Mouse (Mus musculus) embryonic facial prominence, embryonic 12.5 days (tissue): ENCODE results near the gene Foxf2. TPM values are rescaled to one million over a fixed set of nuclear protein-coding genes. Genes with fewer than 3 reads are reported as not detected.
A peak's percentile ranks its signal among the peaks of the same experiment; 100 is the strongest.

Source experiments
- ATAC-seq: fragments of 200-750 bp; cut with Nextera tagmentation; 2 replicates; pipeline ENCODE4 v1.8.0; 2017; ENCODE audit not compliant: insufficient number of reproducible peaks, insufficient read depth, low FRiP score, low TSS enrichment
- H3K27ac ChIP-seq: fragments of 300-500 bp; sonication (generic); 2 replicates; pipeline ENCODE4 v1.5.1; 2016; ENCODE audit warnings: mild to moderate bottlenecking
- H3K27me3 ChIP-seq: fragments of 300-500 bp; sonication (generic); 2 replicates; pipeline ENCODE4 v1.6.1; 2016; ENCODE audit warnings: mild to moderate bottlenecking, moderate library complexity
- H3K36me3 ChIP-seq: fragments of 300-500 bp; sonication (generic); 2 replicates; pipeline ENCODE4 v1.6.1; 2016; ENCODE audit warnings: mild to moderate bottlenecking
- H3K4me1 ChIP-seq: fragments of 300-500 bp; sonication (generic); 2 replicates; pipeline ENCODE4 v1.6.1; 2016
- H3K4me2 ChIP-seq: fragments of 300-500 bp; sonication (generic); replicated peaks from 2 replicates; pipeline ENCODE4 v1.6.1; 2016; ENCODE audit warnings: mild to moderate bottlenecking, moderate library complexity
- H3K4me3 ChIP-seq: fragments of 300-500 bp; sonication (generic); 2 replicates; pipeline ENCODE4 v1.5.1; 2016; ENCODE audit warnings: mild to moderate bottlenecking
- H3K9ac ChIP-seq: fragments of 300-500 bp; sonication (generic); 2 replicates; pipeline ENCODE4 v1.6.1; 2016; ENCODE audit warnings: mild to moderate bottlenecking, moderate library complexity
- H3K9me3 ChIP-seq: fragments of 300-500 bp; sonication (generic); 2 replicates; pipeline ENCODE4 v1.6.1; 2016; ENCODE audit warnings: mild to moderate bottlenecking, moderate library complexity
- WGBS: fragments of 180-500 bp; shearing (Covaris S2); methylation state at CpG from one replicate; pipeline ENCODE4 v1.1.7; 2016; 5-methylcytosine and 5-hydroxymethylcytosine counted together
- polyA plus RNA-seq: library from polyadenylated mRNA; unstranded; fragments of >200 nt; fragmentation: Nextera tagmentation; extraction: Ambion mirVana; gene quantifications from 2 replicates; pipeline ENCODE4 v1.2.1, GENCODE M21; 2016

Foxf2 gene
- 21.4 and 25.8 TPM in 2 replicates for polyA plus RNA-seq

GRCm38 (mm10) chr13:31625333-31626101 lies at the start of gene Foxf2:
Foxf2 (plus strand) TSS chr13:31625816.
- H3K27ac ChIP-seq: peak within 1 kb of the TSS; percentile 91
- no peak for ATAC-seq
- H3K4me2 ChIP-seq: peak within 1 kb of the TSS; percentile 85
- peaks cover 37% of the 10 kb centered on the region for H3K4me1 ChIP-seq
- under 1% methylated on average over 55 of the region's 74 CpGs for WGBS
- H3K9ac ChIP-seq: peak within 1 kb of the TSS; percentile 79
- H3K9me3 ChIP-seq: no peaks in the 10 kb centered on the region
- peaks cover 92% of the 10 kb centered on the region for H3K27me3 ChIP-seq
- peak within 1 kb of the TSS; percentile 51 for H3K4me3 ChIP-seq
- no peaks in the 10 kb centered on the region for H3K36me3 ChIP-seq

DNA sequence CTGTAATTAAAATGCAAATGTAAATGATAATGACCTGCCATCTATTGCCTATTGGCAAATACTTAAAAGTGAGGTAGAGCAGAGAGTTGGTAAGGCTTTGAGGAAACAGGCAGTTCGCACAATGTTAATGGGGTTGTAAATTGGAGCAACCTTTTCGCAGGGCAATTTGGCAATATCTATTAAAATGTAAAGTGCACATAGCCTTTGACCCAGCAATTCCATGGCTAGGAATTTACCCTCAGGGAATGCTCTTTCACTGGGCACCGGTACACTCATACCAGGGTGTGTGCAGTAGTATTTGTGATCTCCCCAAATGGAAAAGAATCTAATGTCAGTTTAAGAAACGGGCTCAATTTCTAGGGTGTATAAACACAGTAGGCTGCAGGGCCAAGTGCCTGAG lies 48.9 kb upstream of the Foxf2 start:
- Histone ChIP-seq H3K4me1 (peaks cover 4% of the 10 kb centered on the region; the same call in 1 of the 2 replicates), H3K36me3 (no peaks in the 10 kb centered on the region), H3K4me3 (no peak overlapping the region), H3K9ac (no peak overlapping the region), H3K9me3 (no peaks in the 10 kb centered on the region), H3K27me3 (peaks cover 4% of the 10 kb centered on the region; the same call in 1 of the 2 replicates), H3K27ac (no peak overlapping the region), H3K4me2 (no peak overlapping the region)
- no peak for ATAC-seq
- WGBS: 30% methylated on average over 4 of the region's 4 CpGs

GRCm38 (mm10) chr13:31577576-31577975 lies 48.0 kb upstream of the Foxf2 start:
- Histone ChIP-seq H3K4me2 (no peak overlapping the region), H3K9me3 (no peaks in the 10 kb centered on the region), H3K9ac (no peak overlapping the region), H3K27me3 (0 out of 2 replicates have a peak, but pooled peaks cover 4% of the 10 kb centered on the region), H3K4me1 (peaks cover 4% of the 10 kb centered on the region; the same call in 1 of the 2 replicates), H3K4me3 (no peak overlapping the region), H3K27ac (no peak overlapping the region), H3K36me3 (no peaks in the 10 kb centered on the region)
- WGBS: 6% methylated on average over 6 of the region's 6 CpGs
- ATAC-seq: no peak

DNA sequence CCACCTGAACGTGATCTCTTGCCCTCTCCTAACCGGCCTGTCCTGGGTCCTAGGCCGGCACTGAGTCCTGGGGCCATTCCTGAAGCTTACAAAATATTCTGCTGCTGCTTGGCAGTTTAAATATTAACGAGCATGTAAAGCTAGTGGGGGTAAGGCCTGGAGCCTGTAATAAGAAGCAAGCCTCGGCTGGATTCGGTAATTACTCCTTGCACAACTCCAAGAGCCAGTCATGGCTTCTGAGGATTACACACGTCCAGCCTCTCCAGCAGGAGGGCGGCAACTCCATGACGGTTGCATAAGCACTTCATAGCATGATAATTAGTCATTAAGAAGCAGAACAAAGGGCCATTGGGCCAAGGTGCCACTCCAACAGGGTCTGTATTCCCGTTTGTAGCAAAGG lies 47.2 kb upstream of the Foxf2 start:
- 33% methylated on average over 10 of the region's 10 CpGs for WGBS
- Histone ChIP-seq H3K4me3 (no peak overlapping the region), H3K4me2 (no peak overlapping the region), H3K27ac (no peak overlapping the region), H3K9ac (no peak overlapping the region), H3K27me3 (0 out of 2 replicates have a peak, but pooled peaks cover 4% of the 10 kb centered on the region), H3K4me1 (peaks cover 4% of the 10 kb centered on the region; the same call in 1 of the 2 replicates), H3K36me3 (no peaks in the 10 kb centered on the region), H3K9me3 (no peaks in the 10 kb centered on the region)
- no peak for ATAC-seq

- 59% methylated on average over 9 of the region's 9 CpGs for WGBS
- H3K9me3 ChIP-seq: no peaks in the 10 kb centered on the region
- H3K4me1 ChIP-seq: peaks cover 4% of the 10 kb centered on the region; the same call in 1 of the 2 replicates
- H3K4me2 ChIP-seq: no peak overlapping the region
- H3K4me3 ChIP-seq: no peak overlapping the region
- H3K36me3 ChIP-seq: no peaks in the 10 kb centered on the region
- H3K9ac ChIP-seq: no peak overlapping the region
- no peak for ATAC-seq
- H3K27ac ChIP-seq: no peak overlapping the region
- 0 out of 2 replicates have a peak, but pooled peaks cover 4% of the 10 kb centered on the region for H3K27me3 ChIP-seq
These were observed 45.8 kb upstream of the Foxf2 start for GRCm38 (mm10) chr13:31579866-31580265.

DNA sequence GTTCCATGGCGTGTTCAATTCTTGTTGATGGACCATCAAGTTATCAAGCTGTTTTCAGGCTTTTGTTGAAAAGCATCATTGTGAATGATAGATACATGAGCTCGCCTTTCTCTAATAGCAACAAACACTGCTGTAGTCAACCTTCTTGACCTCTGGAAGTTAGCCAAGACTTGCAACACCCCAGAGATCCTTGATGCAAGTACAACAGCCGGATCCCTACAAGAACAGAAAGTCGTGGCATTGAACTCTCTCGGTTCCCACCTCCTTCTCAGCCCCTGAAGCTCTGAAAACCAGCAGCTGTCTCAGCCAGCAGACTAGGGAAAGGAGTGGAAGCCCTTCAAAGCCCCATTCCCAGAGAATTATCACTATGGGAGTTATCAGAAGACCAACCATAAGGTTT lies 38.3 kb upstream of the Foxf2 start:
- no peaks in the 10 kb centered on the region for H3K27me3 ChIP-seq
- H3K36me3 ChIP-seq: no peaks in the 10 kb centered on the region
- no peak for ATAC-seq
- no peaks in the 10 kb centered on the region for H3K9me3 ChIP-seq
- H3K4me3 ChIP-seq: no peak overlapping the region
- no peak overlapping the region for H3K4me2 ChIP-seq
- no peak overlapping the region for H3K9ac ChIP-seq
- no peak overlapping the region for H3K27ac ChIP-seq
- 70% methylated on average over 5 of the region's 5 CpGs for WGBS
- no peaks in the 10 kb centered on the region for H3K4me1 ChIP-seq

GRCm38 (mm10) chr13:31599576-31599975 lies 26.0 kb upstream of the Foxf2 start:
- Histone ChIP-seq H3K9me3 (no peaks in the 10 kb centered on the region), H3K4me3 (no peak overlapping the region), H3K36me3 (no peaks in the 10 kb centered on the region), H3K4me1 (no peaks in the 10 kb centered on the region), H3K4me2 (no peak overlapping the region), H3K27ac (no peak overlapping the region), H3K9ac (no peak overlapping the region), H3K27me3 (no peaks in the 10 kb centered on the region)
- 71% methylated on average over 5 of the region's 5 CpGs for WGBS
- ATAC-seq: no peak

GRCm38 (mm10) chr13:31603964-31604363 lies 21.7 kb upstream of the Foxf2 start:
- no peak overlapping the region for H3K4me2 ChIP-seq
- WGBS: 49% methylated on average over 6 of the region's 6 CpGs
- H3K27ac ChIP-seq: no peak overlapping the region
- no peaks in the 10 kb centered on the region for H3K9me3 ChIP-seq
- no peak overlapping the region for H3K4me3 ChIP-seq
- H3K27me3 ChIP-seq: peaks cover 4% of the 10 kb centered on the region; the same call in 1 of the 2 replicates
- no peaks in the 10 kb centered on the region for H3K36me3 ChIP-seq
- no peak overlapping the region for H3K9ac ChIP-seq
- H3K4me1 ChIP-seq: no peaks in the 10 kb centered on the region
- no peak for ATAC-seq

GRCm38 (mm10) chr13:31614724-31615465 lies 10.7 kb upstream of the Foxf2 start:
- 0 out of 2 replicates have a peak, but pooled peaks cover 4% of the 10 kb centered on the region for H3K4me1 ChIP-seq
- H3K27ac ChIP-seq: no peak overlapping the region
- H3K4me3 ChIP-seq: no peak overlapping the region
- no peak for ATAC-seq
- WGBS: 4% methylated on average over 38 of the region's 38 CpGs
- no peak overlapping the region for H3K9ac ChIP-seq
- H3K27me3 ChIP-seq: peaks cover 86% of the 10 kb centered on the region
- H3K9me3 ChIP-seq: no peaks in the 10 kb centered on the region
- H3K36me3 ChIP-seq: no peaks in the 10 kb centered on the region
- H3K4me2 ChIP-seq: peak overlapping the region; percentile 15; the same call in 1 of the 2 replicates

- ATAC-seq: no peak
- Histone ChIP-seq H3K36me3 (no peaks in the 10 kb centered on the region), H3K27ac (no peak overlapping the region), H3K9me3 (no peaks in the 10 kb centered on the region), H3K4me2 (peak overlapping the region; percentile 15; the same call in 1 of the 2 replicates), H3K4me3 (no peak overlapping the region), H3K9ac (no peak overlapping the region), H3K27me3 (peaks cover 88% of the 10 kb centered on the region), H3K4me1 (0 out of 2 replicates have a peak, but pooled peaks cover 4% of the 10 kb centered on the region)
- 3% methylated on average over 17 of the region's 17 CpGs for WGBS
These were observed 10.0 kb upstream of the Foxf2 start for GRCm38 (mm10) chr13:31615561-31616165.

- 1% methylated on average over 12 of the region's 12 CpGs for WGBS
- no peaks in the 10 kb centered on the region for H3K36me3 ChIP-seq
These were observed 7.6 kb upstream of the Foxf2 start for GRCm38 (mm10) chr13:31618001-31618400.

More at GRCm38 (mm10) chr13:31618001-31618400, 7.6 kb upstream of the Foxf2 start:
- Histone ChIP-seq H3K27ac (no peak overlapping the region), H3K9me3 (no peaks in the 10 kb centered on the region), H3K9ac (no peak overlapping the region), H3K4me1 (0 out of 2 replicates have a peak, but pooled peaks cover 4% of the 10 kb centered on the region), H3K4me3 (peak overlapping the region; percentile 29), H3K27me3 (peaks cover 90% of the 10 kb centered on the region), H3K4me2 (peak overlapping the region; percentile 54)
- ATAC-seq: no peak
